Mouse (Mus musculus) liver, embryonic 14.5 days (tissue): Measurements from ENCODE around the gene Cdc27.

ENCODE experiments used
- CTCF ChIP-seq: IDR thresholded peaks from 2 replicates; pipeline ENCODE4 v1.5.1; 2016; ENCODE audit warnings: antibody characterized with exemption, low read depth, control low read depth
- EP300 ChIP-seq: IDR thresholded peaks from 2 replicates; pipeline ENCODE4 v1.6.1; 2016; ENCODE audit warnings: antibody characterized with exemption, low read depth

GRCm38 (mm10) chr11:104567736-104568135 lies 17.3 kb upstream of the Cdc27 start:
- TF ChIP-seq CTCF: no peak
- TF ChIP-seq EP300: no peak
